Mouse (Mus musculus): ENCODE measurements around the gene 1700001C19Rik. TPM values are rescaled to one million over a fixed set of nuclear protein-coding genes. Genes with fewer than 3 reads are reported as not detected.

Gene 1700001C19Rik
- total RNA-seq (2023): not detected

DNA sequence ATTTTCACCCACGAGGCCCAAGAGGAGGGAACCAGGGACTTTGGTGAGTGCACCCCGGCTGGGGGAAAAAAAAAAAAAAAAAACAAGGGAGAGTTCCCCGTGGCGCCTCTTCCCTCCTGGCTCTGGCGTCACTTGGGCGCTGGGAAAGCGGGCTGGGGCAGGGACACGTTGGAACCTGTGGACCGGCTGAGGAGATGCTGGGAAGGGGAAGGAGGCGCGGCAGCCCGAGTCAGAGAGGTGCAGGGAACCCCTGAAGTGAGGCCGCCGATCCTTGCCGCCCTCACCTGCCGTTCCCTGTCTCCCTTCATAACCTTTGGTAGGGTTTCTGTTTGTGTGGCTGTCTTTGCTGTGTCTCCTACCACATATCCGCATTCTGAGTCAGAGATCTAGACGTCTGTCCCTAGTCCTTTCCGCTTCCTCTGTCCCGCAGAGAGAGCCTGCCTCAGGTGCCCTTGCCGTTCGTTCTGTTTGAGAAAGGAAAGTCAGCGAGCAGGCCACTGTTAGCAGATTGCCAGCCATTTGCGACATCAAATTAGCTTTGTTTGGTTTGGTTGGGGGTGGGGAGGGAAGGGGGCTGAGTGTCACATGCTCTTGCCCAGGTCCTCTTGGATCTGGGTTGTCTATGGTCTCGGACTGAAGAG is at the start of gene 1700001C19Rik:
Gene 1700001C19Rik, minus strand, starts transcription at position 470 of the 641 bp plus-strand sequence.

DNA sequence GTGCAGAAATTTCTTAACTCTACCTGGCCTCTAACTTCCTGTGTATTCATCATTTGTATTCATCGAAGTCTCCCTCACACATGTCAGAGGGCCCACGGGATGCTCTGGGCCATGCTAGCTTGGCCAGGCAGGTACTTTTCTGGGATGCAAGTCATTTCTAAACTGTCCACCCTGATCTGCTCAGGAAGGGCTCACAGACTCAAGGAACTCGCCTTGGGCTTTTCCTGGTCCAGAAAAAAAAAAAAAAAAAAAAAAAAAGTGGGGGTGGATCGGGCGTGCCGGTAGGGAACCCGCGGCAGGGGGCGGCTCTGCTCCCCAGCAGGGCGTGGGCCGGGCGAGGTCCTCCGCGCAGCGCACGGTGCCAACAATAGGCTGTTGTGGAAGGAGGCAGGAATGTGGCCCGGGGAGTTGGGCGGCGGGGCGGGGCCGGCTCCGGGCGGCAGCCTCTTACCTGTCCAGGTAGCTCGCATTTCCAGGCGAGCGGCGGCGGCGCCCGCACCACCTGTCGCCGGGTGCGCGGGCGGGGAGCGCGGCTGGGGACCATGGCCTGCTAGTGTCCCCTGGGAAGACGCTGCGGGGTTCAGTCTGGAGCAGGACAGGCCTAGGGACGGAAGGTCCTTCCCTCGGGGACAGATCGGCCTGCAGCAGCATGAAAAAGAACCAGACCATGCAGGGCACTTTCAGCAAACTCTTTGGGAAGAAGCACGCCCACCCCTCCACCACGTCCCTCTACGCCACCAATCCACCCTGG is 845 bp downstream of the 1700001C19Rik start, which contains the start of gene AI661453:
Gene AI661453, plus strand, starts transcription at position 460 of the 751 bp plus-strand sequence.

DNA sequence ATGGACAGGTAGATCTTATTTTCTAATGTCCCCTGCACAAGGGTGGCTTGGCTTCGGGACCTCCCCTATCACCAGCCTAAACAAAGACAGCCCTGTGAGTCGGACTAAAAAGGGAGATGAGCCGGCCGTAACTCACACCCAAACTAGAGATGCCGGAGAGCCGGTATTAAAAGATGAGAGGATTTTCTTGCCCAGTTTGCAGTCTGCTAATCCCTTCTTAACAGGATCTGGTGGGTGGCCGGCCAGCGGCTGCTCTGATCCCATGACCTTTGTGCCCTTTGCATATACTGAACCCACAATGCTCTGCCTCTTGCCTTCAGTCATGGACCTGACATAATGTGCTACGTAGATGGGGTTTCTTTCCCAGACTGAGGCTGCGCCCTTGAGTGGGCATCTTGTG is 36.7 kb downstream of the 1700001C19Rik start, which contains the start of gene Guca1a:
Gene Guca1a, minus strand, starts transcription at position 134 of the 400 bp plus-strand sequence.

DNA sequence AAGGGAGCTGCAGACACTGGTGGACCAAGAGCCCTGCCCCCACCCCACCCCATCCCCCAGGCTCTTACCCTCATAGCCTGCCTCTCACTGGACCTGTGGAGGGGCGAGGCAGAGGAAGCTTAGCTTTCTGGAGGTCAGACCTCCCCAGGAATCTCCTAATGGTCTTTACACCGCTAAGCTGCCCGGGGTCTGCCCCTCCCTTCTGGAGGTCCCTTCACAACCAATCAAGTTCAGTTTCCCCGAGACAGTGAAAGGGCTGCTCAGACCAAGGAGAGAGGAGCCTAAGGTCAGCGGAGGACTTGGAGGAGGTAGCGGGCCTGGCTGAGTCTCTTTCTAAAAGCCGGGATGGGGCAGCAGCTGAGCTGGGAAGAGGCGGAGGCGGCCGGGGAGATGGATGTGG is 52.0 kb downstream of the 1700001C19Rik start, which contains the start of gene Guca1b:
Gene Guca1b, plus strand, starts transcription at position 249 of the 400 bp plus-strand sequence.

DNA sequence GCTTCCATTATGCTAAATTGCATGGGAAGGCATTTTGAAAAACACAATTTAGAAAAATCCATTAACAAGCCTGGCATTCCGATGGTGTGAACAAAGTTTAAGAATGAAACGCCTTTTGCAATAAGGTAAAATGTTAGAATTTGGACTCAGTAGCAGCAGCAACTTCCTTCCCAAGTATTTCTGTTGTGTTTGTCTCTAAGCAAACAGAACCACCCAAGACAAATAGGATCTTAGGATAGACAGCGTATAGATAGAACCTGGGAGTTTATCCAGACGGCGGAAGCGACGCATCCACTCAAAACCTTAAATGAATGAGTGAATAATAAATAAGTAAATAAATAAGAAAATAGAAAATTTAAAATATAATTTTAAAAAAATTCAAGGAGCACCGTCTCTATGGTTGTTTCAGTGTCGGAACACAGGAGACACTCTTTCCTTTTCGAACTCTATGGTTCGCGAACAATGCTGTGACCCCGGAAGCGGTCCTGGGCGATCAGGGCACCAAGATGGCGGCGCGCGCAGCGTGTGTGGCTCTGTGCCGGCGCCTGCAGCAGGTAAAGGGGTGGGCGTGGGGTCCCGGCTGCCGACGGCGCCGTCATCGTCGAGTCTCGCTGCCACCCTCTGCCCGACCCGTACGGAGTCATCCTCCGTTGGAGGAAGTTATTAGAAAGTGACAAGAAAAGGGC is 68.6 kb downstream of the 1700001C19Rik start, which contains the start of gene Mrps10:
Gene Mrps10, plus strand, starts transcription at position 487 of the 686 bp plus-strand sequence.

Other genes with a start within 250 kb of the 1700001C19Rik start
- gene Mrps10, start 68.5 kb downstream of the 1700001C19Rik start, total RNA-seq (2023): 10 to 100 TPM; 21.8 to 30.0 TPM
- gene Guca1b, start 52.0 kb downstream of the 1700001C19Rik start, total RNA-seq (2023): 1 to 10 TPM; 2.5 to 3.7 TPM
- gene Guca1a, start 36.8 kb downstream of the 1700001C19Rik start, total RNA-seq (2023): not detected
- gene AI661453, start 761 bp downstream of the 1700001C19Rik start, total RNA-seq (2023): not detected
- 10 to 100 TPM; 61.4 to 65.7 TPM for gene Taf8, start 64.9 kb upstream of the 1700001C19Rik start, total RNA-seq (2023)
- 100 to 1,000 TPM; 151 to 249 TPM for gene Ccnd3, start 67.7 kb upstream of the 1700001C19Rik start, total RNA-seq (2023)
- 10 to 100 TPM; 11.5 to 12.2 TPM for gene Bysl, start 174.1 kb upstream of the 1700001C19Rik start, total RNA-seq (2023)
- gene Med20, start 174.2 kb upstream of the 1700001C19Rik start, total RNA-seq (2023): 10 to 100 TPM; 53.3 to 77.0 TPM
- gene Gm20517, start 174.2 kb upstream of the 1700001C19Rik start, total RNA-seq (2023): 1 to 10 TPM; 2.4 to 3.5 TPM
- gene Usp49, start 193.3 kb upstream of the 1700001C19Rik start, total RNA-seq (2023): 1 to 10 TPM; 5.7 to 6.7 TPM